Mouse (Mus musculus) right cerebral cortex, postnatal 10 days (tissue): Measurements from ENCODE around the gene Gm10031.
A peak's percentile ranks its signal among the peaks of the same experiment; 100 is the strongest.

Experiments
- DNase-seq, 2 experiments: peaks; one replicate each; pipeline ENCODE4 v3.0.0; 2021; ENCODE audit warnings: low spot score in 2 of 2

Gene Gm10031

GRCm38 (mm10) chr1:156539787-156540560, 16.2 kb downstream of the Gm10031 start:
- DNase-seq = peak; percentile 46 to 49

- no peak for DNase-seq
These were observed 20.2 kb downstream of the Gm10031 start for GRCm38 (mm10) chr1:156543999-156544398.

GRCm38 (mm10) chr1:156558024-156558930, 34.5 kb downstream of the Gm10031 start, which contains the start of gene Abl2:
TSS of gene Abl2 (plus strand) at chr1:156558786.
- peak; percentile 93 to 94 for DNase-seq

DNA sequence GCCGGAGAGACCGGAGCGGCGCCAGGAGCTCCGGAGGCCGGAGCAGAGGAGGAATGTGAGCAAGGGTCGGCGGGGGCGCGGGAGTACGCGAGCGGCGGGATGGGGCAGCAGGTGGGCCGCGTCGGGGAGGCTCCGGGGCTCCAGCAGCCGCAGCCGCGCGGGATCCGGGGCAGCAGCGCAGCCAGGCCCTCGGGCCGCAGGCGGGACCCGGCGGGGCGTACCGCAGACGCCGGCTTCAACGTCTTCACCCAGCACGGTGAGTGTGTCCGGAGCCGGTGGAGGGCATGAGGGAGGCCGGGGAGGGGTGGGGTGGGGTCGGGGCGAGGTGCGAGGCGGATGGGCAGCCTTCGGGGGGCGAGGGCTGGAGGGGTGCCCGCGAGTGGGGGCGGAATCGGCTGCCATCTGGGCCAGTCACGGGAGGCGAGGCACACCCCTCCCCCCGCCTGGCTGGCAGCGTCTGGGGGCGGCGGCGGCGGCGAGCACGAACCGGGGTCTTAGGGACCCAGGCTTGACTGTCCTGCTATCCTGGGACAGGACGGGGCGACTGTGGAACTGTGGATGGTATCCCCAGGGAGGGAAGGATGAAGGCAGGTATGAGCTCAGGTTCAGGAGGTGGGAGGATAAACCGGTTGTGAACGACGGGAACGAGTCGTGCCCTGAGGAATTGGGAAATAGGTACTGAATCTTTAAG, 35.3 kb downstream of the Gm10031 start:
- DNase-seq = peak; percentile 81 to 82

GRCm38 (mm10) chr1:156559641-156560020, 35.8 kb downstream of the Gm10031 start:
- DNase-seq = peak; percentile 36 to 44

- DNase-seq = no peak
These were observed 36.7 kb downstream of the Gm10031 start for GRCm38 (mm10) chr1:156560500-156560899.

- DNase-seq = no peak
These were observed 41.5 kb downstream of the Gm10031 start for GRCm38 (mm10) chr1:156565328-156565727.

DNA sequence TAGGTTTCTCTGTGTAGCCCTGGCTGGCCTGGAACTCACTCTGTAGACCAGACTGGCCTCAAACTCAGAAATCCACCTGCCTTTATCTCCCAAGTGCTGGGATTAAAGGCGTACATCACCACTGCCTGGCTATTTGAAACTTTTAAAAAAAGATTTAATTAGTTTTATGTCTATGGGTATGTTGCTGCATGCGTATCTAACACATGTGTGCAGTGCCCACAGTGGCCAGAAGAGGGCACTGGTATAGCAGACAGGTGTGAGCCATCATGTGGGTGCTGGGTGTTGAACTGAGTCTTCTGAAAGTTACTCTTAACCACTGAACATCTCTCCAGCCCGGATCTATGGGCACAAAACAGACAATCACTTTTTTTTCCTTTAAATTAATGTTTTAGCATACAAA, 42.3 kb downstream of the Gm10031 start:
- no peak for DNase-seq

DNA sequence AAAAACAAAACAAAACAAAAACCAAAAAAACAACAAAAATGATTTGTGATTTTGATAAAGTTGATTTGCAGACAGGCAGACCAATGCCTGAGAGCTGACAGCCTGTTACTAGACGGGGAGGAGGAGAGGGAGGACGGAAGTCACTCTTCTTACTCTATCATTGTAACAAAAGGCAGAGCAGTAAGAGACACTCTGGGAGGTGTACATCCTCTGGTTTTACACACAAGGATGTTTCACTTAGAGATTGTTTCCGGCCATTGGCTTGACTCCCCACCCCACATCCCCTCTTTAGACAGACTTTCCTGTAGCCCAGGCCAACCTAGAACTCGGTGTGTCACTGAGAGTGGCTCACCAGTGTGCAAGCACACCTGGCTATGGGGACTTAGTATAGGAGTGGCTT, 45.8 kb downstream of the Gm10031 start:
- DNase-seq = no peak

GRCm38 (mm10) chr1:156572952-156573351, 49.1 kb downstream of the Gm10031 start:
- no peak for DNase-seq
